Mouse (Mus musculus): ENCODE results near the gene Nfia.
A peak's percentile ranks its signal among the peaks of the same experiment; 100 is the strongest.

- TF ChIP-seq CTCF (IDR thresholded peaks at IDR 0.05; ENCODE audit: low read depth, low read length) (no peak), TAL1 (conservative IDR thresholded peaks at IDR 0.05; ENCODE audit: low read depth, low read length) (peak; percentile 29), GATA1 (IDR thresholded peaks at IDR 0.05; ENCODE audit: borderline replicate concordance, low read length) (no peak), GATA2 (IDR thresholded peaks at IDR 0.05; ENCODE audit: borderline replicate concordance, low read depth, low read length) (no peak)
Measured at GRCm38 (mm10) chr4:97923248-97923647, 150.7 kb downstream of the Nfia start.

All from G1E (cell line).